Mouse (Mus musculus) lung, adult 18-20 months (tissue): Measurements from ENCODE around the gene Gm21915.

ENCODE experiments used
- DNase-seq, 2 experiments: peaks; one replicate each; pipeline ENCODE4 v3.0.0; 2022; ENCODE audit warnings: mixed read lengths in 2 of 2

Gm21915 gene

DNA sequence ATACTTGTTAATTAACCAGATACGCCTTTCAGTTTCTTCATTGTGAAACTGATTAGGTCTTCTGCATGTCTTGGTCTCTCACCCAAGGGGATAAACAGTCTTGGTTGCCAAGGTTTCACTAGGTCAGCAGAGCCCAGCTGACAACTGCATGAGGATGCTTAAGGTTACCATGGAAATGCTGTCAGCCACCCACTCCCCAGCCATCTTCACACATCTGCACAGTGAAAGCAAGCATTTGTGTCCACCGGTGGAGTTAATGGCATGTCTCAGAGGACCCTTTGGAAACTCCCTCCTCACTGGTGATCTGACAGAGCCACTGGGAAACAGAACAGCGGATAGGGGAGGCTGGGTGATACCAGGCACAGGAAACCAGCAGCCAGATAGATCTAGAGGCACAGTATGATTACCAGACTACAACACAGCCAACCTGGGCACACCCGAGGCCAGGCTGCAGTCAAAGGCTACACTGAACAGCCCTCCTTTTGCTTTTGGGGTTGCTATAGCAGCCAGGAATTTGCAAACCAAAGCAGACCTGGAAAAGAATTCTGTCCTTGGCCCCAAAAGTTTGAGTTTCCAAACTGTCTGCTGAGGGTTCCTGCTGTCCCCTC is 1.0 kb downstream of the Gm21915 start:
- no peak for DNase-seq

DNA sequence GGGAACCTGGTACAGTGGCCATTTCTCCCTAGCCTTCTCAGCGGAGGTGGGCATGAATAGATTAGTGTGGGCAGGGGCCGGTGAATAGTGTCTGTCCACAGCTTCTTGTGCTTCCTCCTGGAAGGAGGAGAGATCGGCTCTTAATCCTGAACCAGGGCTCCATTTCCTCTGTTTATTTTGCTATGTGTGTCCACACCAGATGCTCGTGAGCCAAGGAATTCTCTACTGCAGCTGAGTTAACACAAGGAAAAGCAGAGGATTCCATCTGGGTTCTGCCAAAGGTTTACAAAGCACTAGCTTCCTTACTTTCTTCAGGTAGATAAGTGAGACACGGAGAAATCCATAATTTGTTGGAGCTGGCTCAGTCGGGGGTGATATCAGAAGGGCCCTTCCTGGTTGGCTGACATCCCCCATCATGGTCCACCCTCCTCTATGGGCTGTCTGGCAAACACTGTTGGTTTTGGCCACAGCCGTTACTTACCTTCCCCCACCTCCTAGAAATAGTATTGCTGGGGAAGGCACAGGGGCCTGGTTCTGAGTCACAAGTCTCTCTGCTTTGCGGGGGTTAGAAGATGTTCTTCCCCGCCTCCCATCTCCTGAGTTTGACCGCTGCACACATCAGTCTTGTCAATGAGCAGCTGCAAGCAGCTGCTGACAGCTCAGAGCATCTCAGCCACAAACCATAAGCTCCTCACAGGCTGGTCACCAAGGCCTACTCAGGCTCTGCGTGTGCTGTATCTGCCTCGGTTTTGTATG is 5.0 kb downstream of the Gm21915 start:
- no peak for DNase-seq

DNA sequence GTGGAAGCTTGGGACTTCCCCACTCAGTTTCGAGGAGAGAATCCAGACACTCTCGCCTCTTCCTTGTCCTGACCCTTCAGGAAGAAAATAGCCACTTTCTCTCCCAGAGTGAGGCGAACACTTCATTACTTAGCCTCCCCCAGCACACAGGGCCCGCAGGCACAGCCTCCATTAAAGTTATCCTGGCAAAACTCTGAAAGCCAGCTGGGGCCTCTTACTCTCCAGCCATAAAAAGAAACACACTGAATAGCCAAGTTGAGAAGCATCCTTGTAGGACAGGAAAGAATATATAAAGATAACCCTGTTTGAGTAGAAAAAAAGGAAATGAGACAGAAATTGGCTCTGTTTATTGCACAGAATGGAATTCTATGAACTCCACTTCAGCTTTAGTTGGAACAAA is 8.2 kb downstream of the Gm21915 start:
- no peak for DNase-seq

DNA sequence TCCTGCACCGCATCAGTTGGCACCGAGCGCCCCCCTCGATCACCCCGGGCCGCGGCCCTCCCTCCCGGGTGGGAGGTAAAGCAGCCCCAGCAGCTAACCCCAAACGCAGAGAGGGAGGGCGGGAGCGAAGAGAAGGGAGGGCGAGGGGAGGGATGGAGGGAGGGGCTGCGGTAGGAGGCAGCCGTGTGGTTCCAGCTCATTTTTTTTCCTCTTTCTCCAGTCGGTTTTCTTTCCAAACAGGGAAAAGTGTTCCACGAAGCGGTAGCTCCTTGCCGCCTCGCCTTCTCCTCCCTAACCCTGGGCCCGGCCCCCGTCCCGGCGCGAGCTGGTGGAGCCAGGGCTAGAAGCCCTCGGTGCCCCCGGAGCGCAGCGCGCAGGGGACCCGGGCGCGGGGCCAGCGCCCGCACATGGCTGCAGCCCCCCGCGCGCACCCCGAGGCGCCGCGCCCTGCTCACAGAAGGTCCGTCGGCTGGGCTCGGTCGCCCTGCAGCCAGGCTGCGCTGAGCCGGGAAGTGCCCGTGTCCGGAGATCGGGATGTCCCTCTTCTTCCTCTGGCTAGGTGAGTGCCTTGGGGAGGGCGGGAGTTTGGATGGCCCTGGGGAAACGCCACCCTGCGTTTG is 15.5 kb downstream of the Gm21915 start, which contains the start of gene Clmp:
Gene Clmp (plus strand): TSS at position 162 of the 620 bp plus-strand sequence.
- no peak for DNase-seq

DNA sequence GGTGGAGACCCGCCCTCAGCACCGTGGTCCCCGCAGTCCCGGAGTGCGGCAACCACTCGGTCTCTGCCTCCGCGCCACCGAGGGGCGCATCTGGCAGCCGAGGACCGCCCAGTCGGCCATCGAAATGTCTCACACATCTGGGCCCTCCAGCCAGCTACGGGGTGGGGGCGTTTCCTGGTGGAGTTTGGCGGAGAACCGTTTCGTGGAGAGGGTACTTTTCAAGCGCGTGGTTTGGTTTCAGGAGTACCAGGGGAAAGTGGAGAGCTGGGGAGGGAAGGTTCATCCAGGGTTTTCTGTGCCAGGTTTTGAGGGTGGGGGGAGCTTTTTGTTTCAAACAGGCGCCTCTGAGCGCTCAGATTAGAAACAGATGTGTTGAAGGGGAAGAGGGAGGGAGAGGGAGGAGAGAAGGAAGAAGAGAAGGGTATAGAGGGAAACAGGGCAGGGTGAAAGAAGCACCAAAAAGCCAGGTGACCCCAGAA is 16.0 kb downstream of the Gm21915 start:
- DNase-seq = no peak

DNA sequence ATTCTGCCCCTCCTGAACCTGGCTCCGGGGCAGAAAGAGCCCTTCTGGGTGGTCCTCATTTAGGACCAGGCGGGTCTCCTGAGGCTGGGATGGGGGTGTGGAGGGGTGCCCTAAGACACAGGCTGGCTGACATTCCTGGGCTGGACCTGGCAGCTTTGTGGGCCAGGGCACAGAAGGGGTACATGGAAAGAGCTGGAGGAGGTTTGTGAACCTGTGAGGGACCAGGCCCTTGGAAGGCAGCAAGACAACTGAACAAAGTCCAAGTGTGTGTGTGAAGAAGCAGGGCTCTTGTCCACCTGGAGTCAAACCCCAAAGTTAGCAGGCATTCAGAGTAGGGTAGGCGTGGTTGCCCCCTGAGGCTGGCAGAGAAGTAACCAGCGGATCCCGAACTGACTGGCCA is 16.6 kb downstream of the Gm21915 start:
- DNase-seq = no peak

DNA sequence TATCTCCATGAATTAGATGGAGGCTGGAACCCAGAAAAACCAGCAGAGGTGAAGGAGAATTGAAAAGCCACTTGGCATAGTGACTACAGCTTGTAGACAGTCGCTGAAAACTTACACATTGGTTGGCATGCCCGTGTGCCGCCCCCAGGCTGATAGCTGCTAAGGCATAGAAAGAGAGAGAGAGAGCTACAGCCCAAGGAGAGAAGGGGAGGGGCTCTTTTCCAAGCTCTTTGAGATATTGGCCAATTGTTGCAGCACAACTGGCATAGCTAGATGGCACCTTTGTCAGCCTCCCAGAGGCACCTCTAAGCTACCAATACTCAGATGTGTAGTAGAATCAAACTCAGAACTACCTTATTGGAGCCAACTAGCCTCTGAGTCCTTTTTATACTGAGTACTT is 17.1 kb downstream of the Gm21915 start:
- DNase-seq = no peak

DNA sequence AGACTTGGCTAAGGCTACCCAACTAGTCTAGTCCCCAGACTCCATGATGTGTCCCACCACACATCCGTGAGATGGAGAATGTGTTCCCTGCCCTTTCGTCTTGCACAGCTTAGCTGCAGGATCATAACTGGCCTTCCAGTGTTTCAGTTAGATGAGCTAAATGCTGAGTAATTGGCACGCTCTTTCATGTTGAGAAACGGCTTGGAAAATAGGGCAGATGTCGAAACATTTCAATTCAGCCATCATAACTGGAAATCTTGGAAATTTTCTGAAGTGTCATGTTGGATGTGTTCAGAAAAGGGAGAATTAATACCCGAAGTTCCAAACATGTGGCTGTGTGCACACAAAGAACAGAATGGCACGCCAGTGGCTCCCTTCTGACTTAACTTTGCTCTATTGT is 20.1 kb downstream of the Gm21915 start:
- peak in 1 of 2 experiments; percentile 35 for DNase-seq

DNA sequence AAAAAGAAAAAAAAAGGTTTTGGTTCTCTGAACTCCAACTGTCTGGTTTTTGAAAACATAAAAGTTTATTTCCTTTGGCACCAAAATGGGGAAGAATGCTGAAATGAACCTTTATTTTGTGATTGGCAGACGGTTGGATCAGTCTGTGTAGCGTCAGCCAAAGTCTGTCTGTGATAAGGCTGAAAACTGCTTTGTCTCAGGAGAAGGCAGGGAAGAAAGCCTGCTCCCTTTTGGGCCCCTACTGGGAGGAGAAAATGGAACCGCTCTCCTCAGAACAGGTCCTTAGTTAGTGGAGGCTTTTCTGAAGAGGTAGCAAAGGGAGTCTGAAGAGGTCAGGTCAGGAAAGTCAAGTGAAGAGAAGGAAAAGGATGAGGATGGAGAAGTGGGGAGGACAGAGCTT is 22.6 kb downstream of the Gm21915 start:
- DNase-seq = no peak

DNA sequence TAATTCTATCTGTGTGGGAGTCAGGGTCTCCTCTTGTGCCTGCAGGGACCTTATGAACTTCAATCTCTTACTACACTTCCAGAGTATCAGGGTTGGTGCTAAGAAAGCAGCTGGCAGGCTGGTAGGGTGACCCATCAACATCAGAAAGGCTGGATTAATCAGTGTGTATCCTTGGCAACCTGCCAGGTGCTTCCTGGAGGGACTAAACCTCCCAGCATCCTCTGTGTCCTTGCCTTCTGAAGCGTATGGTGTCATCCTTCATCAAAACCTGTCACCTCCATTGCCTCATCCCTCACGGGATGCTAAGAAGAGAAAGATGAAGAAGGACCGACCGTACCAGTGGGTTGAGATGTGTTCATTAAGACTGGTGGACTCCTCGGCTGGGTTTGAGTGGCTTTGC is 23.4 kb downstream of the Gm21915 start:
- DNase-seq = no peak

DNA sequence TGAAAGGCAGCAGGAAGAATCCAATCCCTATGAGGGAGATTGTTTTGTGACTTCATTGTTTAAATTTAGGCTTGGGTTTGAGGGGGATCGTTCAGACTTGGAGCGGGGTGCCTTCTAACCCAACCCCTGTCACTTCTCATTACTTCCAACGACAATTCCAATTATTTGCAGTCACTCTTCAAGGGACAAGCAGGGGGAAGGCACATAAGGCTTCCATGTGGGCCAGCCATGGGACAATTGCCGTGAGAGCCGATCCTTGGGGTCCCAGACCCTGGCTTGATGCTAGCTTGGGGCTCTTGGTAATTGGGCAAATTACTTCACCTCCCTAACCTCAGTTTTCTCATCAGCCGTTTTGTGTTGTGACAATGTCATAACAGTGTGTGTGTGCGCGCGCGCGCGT is 23.9 kb downstream of the Gm21915 start:
- no peak for DNase-seq

DNA sequence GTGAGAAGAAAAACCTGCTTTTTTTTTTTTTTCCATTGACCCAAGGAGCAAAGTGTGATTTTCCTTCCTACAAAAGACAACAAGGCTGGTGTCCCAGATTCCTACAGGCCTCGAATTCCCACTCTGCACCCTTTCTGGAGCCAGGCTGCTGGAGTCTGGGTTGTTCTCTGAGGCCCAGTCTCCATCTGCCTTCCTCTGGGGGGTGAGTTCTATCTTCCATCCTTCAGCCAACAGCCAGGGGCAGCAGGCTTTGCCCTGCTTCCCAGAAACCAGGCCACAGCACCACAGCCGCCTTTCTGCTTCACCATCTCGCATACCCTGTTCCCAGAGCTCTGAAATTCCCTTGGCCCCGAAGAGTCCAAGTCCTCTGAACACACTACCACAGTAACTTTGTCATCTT is 25.7 kb downstream of the Gm21915 start:
- no peak for DNase-seq

DNA sequence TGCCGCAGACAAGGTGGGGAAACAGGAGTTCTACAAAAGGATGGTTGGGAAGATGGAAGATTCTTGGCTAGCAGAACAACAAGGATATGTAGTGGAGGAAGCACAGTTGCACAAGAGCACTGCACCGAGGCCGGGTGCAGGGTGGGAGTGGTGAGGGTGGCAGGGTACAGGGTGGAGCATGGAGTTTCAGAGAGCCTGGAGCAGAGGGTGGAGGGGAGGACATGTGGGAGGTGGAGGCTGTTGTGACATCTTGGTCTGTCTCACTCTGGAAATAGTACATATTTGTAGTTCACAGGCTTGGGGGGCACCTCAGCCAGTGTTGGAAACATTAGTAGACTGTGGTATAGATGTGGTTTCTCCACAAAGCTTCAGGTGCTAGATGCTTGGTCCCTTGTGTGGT is 28.8 kb downstream of the Gm21915 start:
- DNase-seq = no peak

DNA sequence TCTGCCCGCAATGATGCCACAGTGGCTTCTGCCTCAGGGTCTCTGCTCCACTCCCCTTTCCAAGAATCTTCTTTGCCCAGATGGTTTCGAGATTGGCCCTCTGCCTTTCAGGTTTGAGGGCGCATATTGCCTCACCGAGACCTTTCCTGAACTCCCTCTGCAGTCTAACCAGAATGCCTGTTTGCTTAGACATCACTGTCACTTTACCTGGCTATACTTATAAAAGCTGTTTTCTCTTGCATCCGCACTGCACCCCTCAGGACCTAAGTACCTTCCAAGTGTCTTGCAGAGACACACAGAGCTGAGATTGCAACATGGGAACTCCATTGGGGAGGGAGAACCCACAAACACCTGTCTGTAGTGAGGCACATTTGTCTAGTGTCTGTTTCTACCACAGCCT is 29.8 kb downstream of the Gm21915 start:
- DNase-seq = no peak

DNA sequence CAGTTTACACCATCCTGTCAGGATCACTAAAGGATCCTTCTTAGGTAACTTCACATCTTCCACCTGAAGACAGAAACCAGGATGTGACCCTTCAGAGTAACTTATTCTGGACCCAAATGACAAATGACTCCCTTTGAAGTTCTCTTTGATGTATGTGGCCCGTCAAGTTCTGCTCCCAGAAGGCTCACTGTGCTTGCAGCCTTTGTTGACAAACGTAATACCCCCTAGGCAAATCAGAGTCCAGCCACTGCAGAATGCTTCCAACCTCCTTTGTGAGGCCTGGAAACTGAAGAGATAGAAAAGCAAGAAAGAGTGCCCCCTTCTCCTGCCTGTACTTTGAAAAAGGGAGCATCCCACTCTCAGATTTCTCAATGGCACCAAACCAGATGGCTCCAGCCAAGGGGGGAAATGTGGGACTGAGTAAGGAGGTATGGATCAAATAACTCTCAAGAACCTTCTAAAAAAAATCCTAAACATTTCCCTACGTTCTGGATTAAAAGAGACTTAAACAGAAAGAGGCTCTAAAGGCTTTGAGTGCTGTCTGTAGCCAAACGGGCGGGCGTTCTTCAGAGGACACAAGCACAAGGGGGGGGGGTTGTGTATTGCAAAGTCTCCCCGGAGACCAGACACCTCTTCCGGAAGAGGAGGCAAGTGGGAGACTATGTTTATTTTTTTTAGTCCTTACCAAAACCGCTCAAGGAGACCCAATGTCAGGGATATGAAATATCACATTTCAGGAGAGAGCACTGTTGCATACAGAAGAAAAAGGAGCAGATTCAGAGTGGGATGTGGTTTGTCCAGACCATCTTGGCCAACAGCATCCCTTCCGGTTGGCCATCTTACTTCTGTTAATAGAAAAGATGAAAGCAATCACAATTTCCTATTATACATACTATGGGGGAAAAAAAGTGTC is 34.2 kb downstream of the Gm21915 start:
- no peak for DNase-seq

DNA sequence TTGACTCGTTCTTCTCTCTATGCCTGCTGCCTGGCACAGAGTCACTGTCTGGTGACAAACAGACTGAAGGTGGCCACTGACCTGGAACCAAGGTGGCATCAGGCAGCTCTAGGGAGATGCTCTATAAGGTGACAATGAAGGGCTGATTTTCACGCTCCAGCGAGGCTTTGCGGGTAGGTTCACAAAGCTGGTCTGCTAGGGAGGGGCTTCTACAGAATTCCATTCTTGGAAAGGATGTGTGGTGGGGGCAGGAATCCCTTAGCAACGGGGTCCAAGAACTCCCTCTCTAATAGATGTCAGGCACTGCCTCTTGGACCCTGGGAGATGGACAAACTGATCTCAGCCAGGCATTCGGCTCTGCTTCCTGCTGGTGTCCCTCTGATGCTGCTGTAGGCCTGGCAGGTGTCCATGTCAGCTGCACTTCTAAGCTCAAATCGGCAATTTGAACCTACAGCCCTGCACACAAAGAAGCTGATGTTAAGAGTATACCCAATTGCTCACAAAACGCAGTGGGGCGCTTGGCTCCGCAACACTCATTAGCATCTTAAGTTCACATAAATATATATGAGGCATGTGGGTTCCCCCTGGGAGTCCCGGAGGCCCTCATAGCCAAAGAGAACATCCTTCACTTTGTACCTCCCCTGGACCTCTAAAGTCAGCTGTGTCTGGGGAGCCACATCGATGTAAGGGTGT is 38.2 kb downstream of the Gm21915 start:
- no peak for DNase-seq

DNA sequence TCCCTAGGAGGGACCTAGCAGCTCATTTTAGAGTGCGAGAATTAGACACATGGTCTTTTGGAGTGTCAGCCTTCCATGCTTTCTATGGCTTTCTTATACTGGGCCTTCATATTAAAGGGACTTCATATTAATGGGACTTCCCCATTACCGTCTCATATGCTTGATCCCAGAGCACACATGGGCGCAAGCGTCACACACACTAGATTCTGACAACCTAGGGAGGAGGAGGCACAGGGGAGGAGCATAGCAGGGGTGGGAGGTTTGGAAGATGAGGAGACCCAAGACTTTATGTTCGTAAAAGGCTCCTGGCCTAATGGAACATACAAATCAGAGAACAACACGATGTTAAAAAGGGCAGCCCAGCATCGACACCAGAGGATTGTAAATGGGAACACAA is 38.7 kb downstream of the Gm21915 start:
- no peak for DNase-seq

DNA sequence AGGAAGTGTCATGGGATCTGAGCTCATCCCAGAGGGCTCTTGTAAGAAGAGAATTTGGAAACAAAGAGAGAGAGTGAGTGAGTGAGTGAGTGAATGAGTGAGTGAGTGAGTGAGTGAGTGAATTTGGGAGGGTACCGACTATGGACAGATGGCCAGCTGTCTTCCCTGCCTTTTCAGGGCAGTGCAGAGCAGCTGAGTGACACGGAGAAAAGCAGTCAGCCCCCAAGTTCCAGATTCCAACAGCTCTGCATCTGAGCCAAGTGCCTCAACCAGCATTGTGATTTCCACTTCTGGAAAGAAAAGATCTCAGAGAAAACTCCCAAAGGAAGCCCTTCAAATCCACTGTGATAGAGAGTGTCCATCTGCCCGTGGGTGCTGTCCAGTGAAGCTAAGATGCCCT is 39.2 kb downstream of the Gm21915 start:
- DNase-seq = no peak

DNA sequence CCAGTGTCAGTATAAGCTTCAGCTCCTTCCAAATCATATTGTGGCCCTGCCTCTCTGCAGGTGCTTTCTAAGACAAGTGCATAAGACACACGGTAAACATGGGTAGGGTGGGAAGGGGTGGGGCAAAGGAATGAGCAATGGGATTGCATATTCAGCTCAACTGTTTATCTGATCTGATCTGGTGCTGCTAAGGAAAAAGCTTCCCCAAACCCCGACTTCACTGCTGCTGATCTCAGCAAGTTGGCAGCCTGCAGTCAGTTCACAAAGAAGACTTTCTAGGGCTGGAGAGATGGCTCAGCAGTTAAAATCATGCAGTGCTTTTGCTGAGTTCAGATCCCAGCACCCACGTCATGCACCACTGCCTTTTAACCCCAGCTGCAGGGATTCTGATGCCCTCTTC is 39.6 kb downstream of the Gm21915 start:
- DNase-seq = no peak

DNA sequence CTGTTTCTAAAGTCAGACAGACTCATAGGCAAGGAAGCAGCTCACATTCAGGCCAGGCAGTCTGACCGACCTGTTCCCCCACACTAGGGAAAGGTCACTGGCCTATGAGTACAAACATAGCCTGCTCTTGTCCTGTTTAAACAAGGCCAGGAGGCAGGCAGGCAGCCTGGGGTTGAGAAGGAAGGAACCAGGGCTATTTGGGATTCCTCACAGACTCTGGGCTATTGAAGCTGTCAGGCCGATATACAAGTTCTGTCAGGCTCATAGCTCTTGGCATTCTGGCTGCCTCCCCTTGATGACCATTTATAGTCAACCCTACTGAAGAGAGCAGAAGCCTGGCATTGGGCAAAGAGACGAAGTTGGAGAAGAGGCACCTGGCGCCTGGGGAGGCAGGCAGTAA is 41.2 kb downstream of the Gm21915 start:
- DNase-seq = no peak

DNA sequence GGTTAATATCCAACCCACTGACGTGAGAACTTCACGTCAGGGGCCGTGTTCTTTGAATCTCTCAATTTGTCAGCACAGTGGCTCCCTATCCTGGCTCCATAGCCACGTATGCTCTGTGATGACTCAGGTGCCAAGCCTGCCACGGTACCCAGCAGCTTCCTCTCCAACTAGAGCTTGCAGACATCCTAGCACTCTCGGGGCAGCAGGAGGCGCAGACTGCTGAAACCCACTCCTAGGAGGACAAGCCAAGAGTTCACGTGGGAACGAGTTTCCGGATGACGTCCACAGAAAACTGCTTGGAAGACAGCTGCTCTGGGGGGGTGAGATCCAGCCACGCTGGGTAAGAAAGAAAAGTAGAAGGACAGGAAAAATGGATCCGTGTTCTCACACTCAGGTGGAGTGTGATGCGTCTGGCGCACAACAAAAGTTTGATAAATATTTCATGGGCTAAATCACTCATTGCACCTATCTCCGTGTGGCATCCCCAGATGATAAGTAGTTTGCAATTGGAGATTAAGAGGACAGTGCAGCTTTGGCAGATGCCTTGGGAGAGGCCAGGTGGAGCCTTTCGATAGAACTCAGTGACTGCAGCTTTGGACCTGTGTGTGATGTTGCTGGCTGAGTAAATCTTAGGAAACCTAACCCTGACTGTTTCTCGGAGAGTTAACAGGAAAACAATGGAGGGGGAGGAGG is 46.9 kb downstream of the Gm21915 start:
- peak in 1 of 2 experiments; percentile 15 for DNase-seq

DNA sequence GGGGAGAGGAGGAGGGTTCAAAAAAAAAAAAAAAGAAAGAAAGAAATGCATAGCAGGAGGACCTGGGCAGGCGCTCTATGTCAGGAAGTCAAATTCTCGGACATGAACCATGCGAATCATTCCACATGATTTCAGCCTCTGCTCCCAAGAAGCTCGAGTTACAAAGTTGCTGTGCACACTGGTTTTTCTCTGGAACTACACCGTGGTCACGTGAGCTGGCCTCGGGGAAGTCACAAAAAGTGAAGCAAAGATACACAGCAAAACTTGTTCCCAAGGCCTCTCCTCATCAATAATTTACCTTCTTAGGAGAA is 47.4 kb downstream of the Gm21915 start:
- no peak for DNase-seq
